Mouse (Mus musculus) skeletal muscle tissue, postnatal 0 days (tissue): ENCODE data around the gene Gabrg3. TPM values are rescaled to one million over a fixed set of nuclear protein-coding genes. Genes with fewer than 3 reads are reported as not detected.

Source experiments
- polyA plus RNA-seq: library from polyadenylated mRNA; unstranded; fragments of >200 nt; fragmentation: Nextera tagmentation; extraction: Ambion mirVana; gene quantifications from 2 replicates; pipeline ENCODE4 v1.2.1, GENCODE M21; 2015

The Gabrg3 gene
- polyA plus RNA-seq, result 0.07 and 0.08 TPM in 2 replicates

GRCm38 (mm10) chr7:57386517-57387340, at the start of gene Gabrg3:
Gene Gabrg3 (minus strand): TSS chr7:57387188.

GRCm38 (mm10) chr7:57419392-57419791, 32.4 kb upstream of the Gabrg3 start, which contains the start of gene Gabrb3:
Gene Gabrb3 (plus strand): TSS chr7:57419692.

Other genes with a start within 250 kb of the Gabrg3 start
- gene Gabrb3, start 32.5 kb upstream of the Gabrg3 start, polyA plus RNA-seq, result 0.18 and 0.38 TPM in 2 replicates
- gene Gabra5, start 122.9 kb upstream of the Gabrg3 start, polyA plus RNA-seq, result not detected in 2 replicates